Mouse (Mus musculus): ENCODE measurements around the gene Fancd2. TPM values are rescaled to one million over a fixed set of nuclear protein-coding genes. Genes with fewer than 3 reads are reported as not detected.

Gene Fancd2
- polyA plus RNA-seq (2015; fragmentation: Nextera tagmentation; extraction: Ambion mirVana), result 6.5 and 6.7 TPM in 2 replicates

DNA sequence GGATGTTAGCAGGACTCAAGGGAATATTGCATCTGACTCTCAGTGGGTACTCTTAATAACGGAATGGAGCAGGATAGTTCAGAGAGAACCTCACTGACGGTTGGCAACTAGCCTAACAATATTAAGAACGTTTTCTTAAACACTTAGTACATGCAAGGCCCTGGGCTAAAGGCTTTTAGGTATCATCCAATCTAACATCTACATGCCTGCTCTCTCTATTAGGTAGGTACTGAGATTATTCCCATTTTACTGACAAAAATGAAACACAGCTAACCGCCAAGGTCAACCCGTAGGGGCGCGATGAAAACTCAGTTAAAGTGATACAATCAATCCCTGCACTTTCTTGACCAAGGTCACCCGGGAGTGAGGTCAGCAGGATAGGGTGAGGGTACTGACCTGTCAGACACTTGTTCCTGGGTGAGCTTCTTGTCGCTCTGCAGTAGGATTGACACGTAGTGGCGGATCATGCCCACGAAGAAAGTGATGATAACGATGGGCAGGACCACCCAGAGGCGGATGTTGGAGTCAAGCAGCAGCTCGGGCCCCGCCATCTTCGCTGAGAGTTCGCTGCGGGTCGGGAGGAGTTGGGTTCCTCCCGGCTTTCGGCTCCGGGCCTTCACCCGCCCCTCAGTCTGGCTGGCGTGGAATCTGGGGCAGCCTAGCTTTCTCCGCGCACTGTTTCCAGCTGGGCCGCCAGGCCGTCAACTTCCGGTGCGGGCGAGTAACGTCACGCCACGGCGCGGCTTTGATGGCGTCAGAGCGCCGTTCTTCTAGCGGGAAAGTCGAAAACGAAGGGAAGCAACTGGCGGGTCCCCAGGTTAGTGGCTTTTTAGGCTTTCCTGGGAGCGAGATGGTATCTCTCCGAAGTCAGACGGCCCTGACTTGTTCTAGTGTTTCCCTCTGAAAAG, at the start of gene Fancd2, which contains the start of gene Emc3:
Gene Fancd2 (plus strand): TSS at position 751 of the 908 bp plus-strand sequence.
Gene Emc3 (minus strand): TSS at position 721 of the 908 bp plus-strand sequence.
- H3K27ac ChIP-seq (replicated peaks), result peak within 1 kb of the TSS; percentile 67
- H3K4me1 ChIP-seq, result peaks cover 28% of the 10 kb centered on the region
- WGBS, result under 1% methylated on average over 47 of the region's 47 CpGs
- H3K9ac ChIP-seq (replicated peaks), result peak within 1 kb of the TSS; percentile 75
- H3K9me3 ChIP-seq, result no peaks in the 10 kb centered on the region
- ATAC-seq (replicated peaks), result peak; percentile 95
- no peaks in the 10 kb centered on the region for H3K27me3 ChIP-seq
- peak within 1 kb of the TSS; percentile 59 for H3K4me2 ChIP-seq (replicated peaks)
- H3K4me3 ChIP-seq, result peak within 1 kb of the TSS; percentile 54
- H3K36me3 ChIP-seq, result no peaks in the 10 kb centered on the region

DNA sequence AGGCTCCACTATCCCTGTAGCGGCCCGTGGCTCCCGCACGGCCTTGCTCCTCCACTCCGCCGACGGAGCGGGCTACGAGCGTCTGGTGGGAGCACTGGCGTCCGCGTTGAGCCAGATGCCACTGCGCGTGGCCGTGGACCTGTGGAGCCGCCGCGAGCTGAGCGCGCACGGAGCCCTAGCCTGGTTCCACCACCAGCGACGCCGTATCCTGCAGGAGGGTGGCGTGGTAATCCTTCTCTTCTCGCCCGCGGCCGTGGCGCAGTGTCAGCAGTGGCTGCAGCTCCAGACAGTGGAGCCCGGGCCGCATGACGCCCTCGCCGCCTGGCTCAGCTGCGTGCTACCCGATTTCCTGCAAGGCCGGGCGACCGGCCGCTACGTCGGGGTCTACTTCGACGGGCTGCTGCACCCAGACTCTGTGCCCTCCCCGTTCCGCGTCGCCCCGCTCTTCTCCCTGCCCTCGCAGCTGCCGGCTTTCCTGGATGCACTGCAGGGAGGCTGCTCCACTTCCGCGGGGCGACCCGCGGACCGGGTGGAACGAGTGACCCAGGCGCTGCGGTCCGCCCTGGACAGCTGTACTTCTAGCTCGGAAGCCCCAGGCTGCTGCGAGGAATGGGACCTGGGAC, 48.9 kb upstream of the Fancd2 start:
- peak overlapping the region; percentile 91 for H3K4me2 ChIP-seq (replicated peaks)
- peaks cover 32% of the 10 kb centered on the region for H3K4me1 ChIP-seq
- peak overlapping the region; percentile 81 for H3K27ac ChIP-seq (replicated peaks)
- peak overlapping the region; percentile 70 for H3K4me3 ChIP-seq
- WGBS, result under 1% methylated on average over 65 of the region's 65 CpGs
- peak overlapping the region; percentile 77 for H3K9ac ChIP-seq (replicated peaks)
- peak; percentile 64 for ATAC-seq (replicated peaks)
- H3K36me3 ChIP-seq, result no peaks in the 10 kb centered on the region
- 0 out of 2 replicates have a peak, but pooled peaks cover 4% of the 10 kb centered on the region for H3K27me3 ChIP-seq
- H3K9me3 ChIP-seq, result no peaks in the 10 kb centered on the region

GRCm38 (mm10) chr6:113483100-113483615, 48.3 kb upstream of the Fancd2 start, which contains the start of gene Creld1:
Gene Creld1, plus strand, starts transcription at chr6:113483297.
- peak within 1 kb of the TSS; percentile 91 for H3K4me2 ChIP-seq (replicated peaks)
- H3K36me3 ChIP-seq, result 0 out of 2 replicates have a peak, but pooled peaks cover 3% of the 10 kb centered on the region
- peak within 1 kb of the TSS; percentile 70 for H3K4me3 ChIP-seq
- ATAC-seq (replicated peaks), result peak; percentile 97
- WGBS, result under 1% methylated on average over 26 of the region's 26 CpGs
- no peaks in the 10 kb centered on the region for H3K9me3 ChIP-seq
- peaks cover 32% of the 10 kb centered on the region for H3K4me1 ChIP-seq
- peak within 1 kb of the TSS; percentile 81 for H3K27ac ChIP-seq (replicated peaks)
- 0 out of 2 replicates have a peak, but pooled peaks cover 4% of the 10 kb centered on the region for H3K27me3 ChIP-seq
- peak within 1 kb of the TSS; percentile 77 for H3K9ac ChIP-seq (replicated peaks)

DNA sequence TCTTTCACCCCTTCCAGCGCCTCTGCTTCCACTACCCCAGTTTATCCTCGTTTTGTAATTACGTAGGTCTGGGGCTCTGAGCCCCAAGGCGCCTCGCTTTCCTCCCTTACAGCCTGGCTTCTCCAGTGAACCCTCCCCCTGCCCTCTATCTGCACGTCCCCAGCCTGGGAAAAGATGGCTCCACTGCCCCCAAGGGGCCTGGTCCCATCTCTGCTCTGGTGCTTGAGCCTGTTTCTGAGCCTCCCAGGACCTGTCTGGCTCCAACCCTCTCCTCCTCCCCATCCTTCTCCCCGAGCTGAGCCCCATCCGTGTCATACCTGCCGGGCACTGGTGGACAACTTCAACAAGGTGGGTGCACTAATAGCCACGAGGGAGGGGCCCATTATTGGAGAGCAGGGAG, 47.8 kb upstream of the Fancd2 start:
- no peaks in the 10 kb centered on the region for H3K9me3 ChIP-seq
- 0 out of 2 replicates have a peak, but pooled peaks cover 4% of the 10 kb centered on the region for H3K27me3 ChIP-seq
- H3K36me3 ChIP-seq, result 0 out of 2 replicates have a peak, but pooled peaks cover 8% of the 10 kb centered on the region
- peak overlapping the region; percentile 77 for H3K9ac ChIP-seq (replicated peaks)
- H3K4me2 ChIP-seq (replicated peaks), result peak overlapping the region; percentile 91
- WGBS, result 6% methylated on average over 10 of the region's 10 CpGs
- peaks cover 32% of the 10 kb centered on the region for H3K4me1 ChIP-seq
- peak; percentile 70 for ATAC-seq (replicated peaks)
- peak overlapping the region; percentile 81 for H3K27ac ChIP-seq (replicated peaks)
- H3K4me3 ChIP-seq, result peak overlapping the region; percentile 70

DNA sequence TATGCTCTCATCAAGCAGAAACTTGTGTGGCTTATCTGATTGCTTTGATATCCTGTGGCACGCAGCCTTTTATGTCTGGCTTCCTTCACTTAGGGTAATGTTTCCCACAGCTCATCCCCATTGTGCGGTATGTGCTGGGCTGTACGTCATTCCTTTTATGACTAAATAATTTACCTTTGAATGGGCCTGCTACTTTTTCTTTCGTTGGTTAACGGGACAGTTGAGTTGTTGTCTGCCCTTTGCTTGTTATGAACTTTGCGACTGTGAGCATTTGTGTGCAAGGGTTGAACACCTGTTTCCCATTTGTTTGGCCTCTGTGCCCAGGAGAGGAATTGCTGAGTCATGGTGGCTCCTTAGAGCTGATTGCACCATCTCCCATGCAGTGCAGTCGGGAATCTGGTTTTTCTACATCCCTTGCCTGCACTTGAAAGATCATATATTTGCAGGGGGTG, 44.3 kb upstream of the Fancd2 start:
- Histone ChIP-seq H3K9me3 (no peaks in the 10 kb centered on the region), H3K27ac (replicated peaks) (no peak overlapping the region), H3K27me3 (no peaks in the 10 kb centered on the region), H3K4me3 (no peak overlapping the region), H3K4me2 (replicated peaks) (no peak overlapping the region), H3K36me3 (peaks cover 30% of the 10 kb centered on the region), H3K4me1 (peaks cover 32% of the 10 kb centered on the region), H3K9ac (replicated peaks) (no peak overlapping the region)
- ATAC-seq (replicated peaks), result no peak
- 52% methylated on average over 7 of the region's 7 CpGs for WGBS

DNA sequence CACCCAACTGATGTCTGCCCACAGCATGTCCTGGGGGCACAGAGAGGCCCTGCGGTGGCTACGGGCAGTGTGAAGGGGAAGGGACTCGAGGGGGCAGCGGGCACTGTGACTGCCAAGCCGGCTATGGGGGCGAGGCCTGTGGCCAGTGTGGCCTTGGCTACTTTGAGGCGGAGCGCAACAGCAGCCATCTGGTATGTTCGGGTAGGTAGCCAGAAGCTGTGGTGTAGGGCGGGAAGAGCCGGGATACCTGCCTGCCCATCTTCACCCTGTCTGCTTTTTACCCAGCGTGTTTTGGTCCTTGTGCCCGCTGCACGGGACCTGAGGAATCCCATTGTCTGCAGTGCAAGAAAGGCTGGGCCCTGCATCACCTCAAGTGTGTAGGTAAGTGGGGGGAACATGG, 42.1 kb upstream of the Fancd2 start:
- Histone ChIP-seq H3K4me2 (replicated peaks) (no peak overlapping the region), H3K36me3 (peaks cover 32% of the 10 kb centered on the region), H3K4me1 (peaks cover 18% of the 10 kb centered on the region), H3K9ac (replicated peaks) (no peak overlapping the region), H3K27me3 (no peaks in the 10 kb centered on the region), H3K9me3 (no peaks in the 10 kb centered on the region), H3K4me3 (no peak overlapping the region), H3K27ac (replicated peaks) (no peak overlapping the region)
- 93% methylated on average over 14 of the region's 14 CpGs for WGBS
- no peak for ATAC-seq (replicated peaks)

GRCm38 (mm10) chr6:113492101-113492864, 39.2 kb upstream of the Fancd2 start:
- Histone ChIP-seq H3K4me3 (no peak overlapping the region), H3K27ac (replicated peaks) (no peak overlapping the region), H3K27me3 (no peaks in the 10 kb centered on the region), H3K4me1 (peaks cover 15% of the 10 kb centered on the region), H3K4me2 (replicated peaks) (no peak overlapping the region), H3K9me3 (no peaks in the 10 kb centered on the region), H3K9ac (replicated peaks) (no peak overlapping the region), H3K36me3 (peaks cover 32% of the 10 kb centered on the region)
- WGBS, result 76% methylated on average over 24 of the region's 24 CpGs
- no peak for ATAC-seq (replicated peaks)

DNA sequence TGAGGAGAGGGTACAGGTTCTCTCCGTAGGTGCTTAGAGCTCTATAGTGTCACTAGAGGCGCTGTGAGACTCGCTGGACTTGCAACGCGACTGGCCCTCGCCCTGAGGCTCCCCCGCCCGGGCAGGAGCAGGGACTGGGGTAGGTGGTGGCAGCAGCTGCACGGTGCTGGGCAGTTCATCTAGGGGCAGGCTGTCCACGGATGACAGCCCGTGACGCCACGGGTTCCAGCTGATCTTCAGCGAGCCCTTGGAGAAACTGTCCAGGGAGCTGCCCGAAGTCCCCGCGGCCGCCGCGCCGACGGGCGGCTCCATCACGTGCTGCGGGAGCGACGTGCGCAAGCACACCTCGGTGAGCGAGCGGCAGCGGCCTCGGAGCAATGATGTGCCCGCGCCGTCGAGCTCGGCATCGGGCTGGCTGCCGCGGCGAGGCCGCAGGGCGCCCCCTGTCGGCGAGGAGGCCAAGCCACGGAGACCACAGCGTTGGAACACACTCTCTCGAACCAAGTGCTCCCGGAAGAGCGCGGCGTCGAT, 37.2 kb upstream of the Fancd2 start:
- Histone ChIP-seq H3K4me1 (peaks cover 15% of the 10 kb centered on the region), H3K36me3 (peaks cover 20% of the 10 kb centered on the region), H3K27ac (replicated peaks) (peak overlapping the region; percentile 43), H3K27me3 (no peaks in the 10 kb centered on the region), H3K4me2 (replicated peaks) (peak overlapping the region; percentile 56), H3K9ac (replicated peaks) (peak overlapping the region; percentile 13; the same call in 1 of the 2 replicates), H3K9me3 (no peaks in the 10 kb centered on the region), H3K4me3 (peak overlapping the region; percentile 42)
- under 1% methylated on average over 54 of the region's 54 CpGs for WGBS
- peak; percentile 71 for ATAC-seq (replicated peaks)

DNA sequence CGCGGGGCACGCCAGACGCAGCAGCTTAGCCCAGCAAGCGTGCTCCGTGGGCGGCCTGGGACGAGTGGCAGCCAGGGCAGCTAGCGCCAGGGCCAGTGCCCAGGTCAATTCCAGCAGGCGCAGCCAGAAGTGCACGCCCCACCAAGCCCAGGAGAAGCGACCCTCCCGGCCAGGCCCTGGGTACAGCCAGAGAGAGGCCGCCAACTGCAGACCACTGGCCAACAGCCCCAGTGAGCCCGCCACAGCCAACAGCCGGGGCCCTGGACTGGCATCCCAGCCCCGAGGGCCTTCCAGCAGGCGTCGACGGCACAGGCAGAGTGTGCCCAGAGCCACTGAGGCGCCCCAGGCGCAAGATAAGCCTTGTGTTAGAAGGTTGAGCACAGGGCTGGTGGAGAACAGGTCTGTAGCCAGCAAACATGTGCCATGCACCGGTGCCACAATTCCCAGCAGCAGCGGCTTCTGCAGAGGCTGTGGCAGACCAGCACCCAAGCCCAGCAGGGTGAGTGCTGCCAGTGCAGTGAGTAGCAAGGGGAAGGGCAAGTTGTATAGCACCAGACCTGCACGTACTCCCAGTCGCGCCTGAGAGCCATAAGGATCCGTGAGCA, 36.3 kb upstream of the Fancd2 start:
- Histone ChIP-seq H3K27me3 (no peaks in the 10 kb centered on the region), H3K4me1 (peaks cover 15% of the 10 kb centered on the region), H3K4me3 (peak overlapping the region; percentile 42), H3K4me2 (replicated peaks) (peak overlapping the region; percentile 56), H3K27ac (replicated peaks) (no peak overlapping the region), H3K9me3 (no peaks in the 10 kb centered on the region), H3K36me3 (peaks cover 12% of the 10 kb centered on the region), H3K9ac (replicated peaks) (no peak overlapping the region)
- 0 out of 2 replicates have a peak, but pooled peaks have one; percentile 9 for ATAC-seq (replicated peaks)
- 62% methylated on average over 28 of the region's 28 CpGs for WGBS

- Histone ChIP-seq H3K27me3 (no peaks in the 10 kb centered on the region), H3K27ac (replicated peaks) (no peak overlapping the region), H3K4me1 (peaks cover 28% of the 10 kb centered on the region), H3K9ac (replicated peaks) (no peak overlapping the region), H3K9me3 (no peaks in the 10 kb centered on the region), H3K4me2 (replicated peaks) (no peak overlapping the region), H3K4me3 (no peak overlapping the region), H3K36me3 (no peaks in the 10 kb centered on the region)
- ATAC-seq (replicated peaks), result no peak
- 86% methylated on average over 6 of the region's 6 CpGs for WGBS
Measured at GRCm38 (mm10) chr6:113499346-113499745, 32.1 kb upstream of the Fancd2 start.

All from forebrain, embryonic 15.5 days (tissue).